Mouse (Mus musculus): ENCODE measurements around the gene Ints7. TPM values are rescaled to one million over a fixed set of nuclear protein-coding genes. Genes with fewer than 3 reads are reported as not detected.

Ints7 gene
- total and polyA plus RNA-seq, 3 experiments: 20.7 to 47.1 (median 25.9) TPM

- TF ChIP-seq GATA1 (IDR thresholded peaks at IDR 0.05; ENCODE audit: borderline replicate concordance, low read length): no peak
- TF ChIP-seq GATA2 (IDR thresholded peaks at IDR 0.05; ENCODE audit: borderline replicate concordance, low read depth, low read length): no peak
- TF ChIP-seq CTCF (IDR thresholded peaks at IDR 0.05; ENCODE audit: low read depth, low read length): no peak
- TF ChIP-seq TAL1 (conservative IDR thresholded peaks at IDR 0.05; ENCODE audit: low read depth, low read length): no peak
- no peak for TF ChIP-seq POLR2AphosphoS5 (IDR thresholded peaks at IDR 0.05; ENCODE audit: insufficient replicate concordance, low read depth, low read length)
- Histone ChIP-seq H3K36me3 (replicated peaks) (peaks cover 93% of the 10 kb centered on the region), H3K4me3 (ENCODE audit: low read depth, low read length) (no peak overlapping the region), H3K27me3 (ENCODE audit: insufficient read depth, low read length) (no peaks in the 10 kb centered on the region), H3K9me3 (replicated peaks) (no peaks in the 10 kb centered on the region), H3K4me1 (ENCODE audit: insufficient read depth, low read depth, low read length) (0 out of 2 replicates have a peak, but pooled peaks cover 3% of the 10 kb centered on the region)
- no peak for DNase-seq (ENCODE audit: low spot score)
- ATAC-seq (ENCODE audit: extremely low read depth, insufficient number of reproducible peaks, low FRiP score, poor library complexity, severe bottlenecking): no peak
These were observed 16.7 kb downstream of the Ints7 start for GRCm38 (mm10) chr1:191592016-191592720.

GRCm38 (mm10) chr1:191596076-191596475 is 20.6 kb downstream of the Ints7 start:
- no peak for ATAC-seq (ENCODE audit: extremely low read depth, insufficient number of reproducible peaks, low FRiP score, poor library complexity, severe bottlenecking)
- H3K4me3 ChIP-seq (ENCODE audit: low read depth, low read length): no peak overlapping the region
- no peaks in the 10 kb centered on the region for H3K9me3 ChIP-seq (replicated peaks)
- no peak for TF ChIP-seq TAL1 (conservative IDR thresholded peaks at IDR 0.05; ENCODE audit: low read depth, low read length)
- no peak for TF ChIP-seq GATA2 (IDR thresholded peaks at IDR 0.05; ENCODE audit: borderline replicate concordance, low read depth, low read length)
- TF ChIP-seq POLR2AphosphoS5 (IDR thresholded peaks at IDR 0.05; ENCODE audit: insufficient replicate concordance, low read depth, low read length): no peak
- TF ChIP-seq GATA1 (IDR thresholded peaks at IDR 0.05; ENCODE audit: borderline replicate concordance, low read length): no peak
- TF ChIP-seq CTCF (IDR thresholded peaks at IDR 0.05; ENCODE audit: low read depth, low read length): no peak
- DNase-seq (ENCODE audit: low spot score): no peak
- H3K36me3 ChIP-seq (replicated peaks): peaks cover 90% of the 10 kb centered on the region
- H3K4me1 ChIP-seq (ENCODE audit: insufficient read depth, low read depth, low read length): peaks cover 5% of the 10 kb centered on the region; the same call in 1 of the 2 replicates
- no peaks in the 10 kb centered on the region for H3K27me3 ChIP-seq (ENCODE audit: insufficient read depth, low read length)

GRCm38 (mm10) chr1:191599210-191599609 is 23.8 kb downstream of the Ints7 start:
- 0 out of 2 replicates have a peak, but pooled peaks have one; percentile 34 for ATAC-seq (ENCODE audit: extremely low read depth, insufficient number of reproducible peaks, low FRiP score, poor library complexity, severe bottlenecking)
- Histone ChIP-seq H3K4me3 (ENCODE audit: low read depth, low read length) (no peak overlapping the region), H3K4me1 (ENCODE audit: insufficient read depth, low read depth, low read length) (peaks cover 3% of the 10 kb centered on the region; the same call in 1 of the 2 replicates), H3K27me3 (ENCODE audit: insufficient read depth, low read length) (no peaks in the 10 kb centered on the region), H3K36me3 (replicated peaks) (peaks cover 82% of the 10 kb centered on the region), H3K9me3 (replicated peaks) (no peaks in the 10 kb centered on the region)
- TF ChIP-seq GATA1 (IDR thresholded peaks at IDR 0.05; ENCODE audit: borderline replicate concordance, low read length): no peak
- TF ChIP-seq POLR2AphosphoS5 (IDR thresholded peaks at IDR 0.05; ENCODE audit: insufficient replicate concordance, low read depth, low read length): no peak
- DNase-seq (ENCODE audit: low spot score): no peak

- Histone ChIP-seq H3K36me3 (replicated peaks) (peaks cover 85% of the 10 kb centered on the region), H3K4me1 (ENCODE audit: insufficient read depth, low read depth, low read length) (peaks cover 3% of the 10 kb centered on the region; the same call in 1 of the 2 replicates), H3K27me3 (ENCODE audit: insufficient read depth, low read length) (no peaks in the 10 kb centered on the region), H3K9me3 (replicated peaks) (no peaks in the 10 kb centered on the region), H3K4me3 (ENCODE audit: low read depth, low read length) (no peak overlapping the region)
- TF ChIP-seq POLR2AphosphoS5 (IDR thresholded peaks at IDR 0.05; ENCODE audit: insufficient replicate concordance, low read depth, low read length): no peak
- TF ChIP-seq GATA1 (IDR thresholded peaks at IDR 0.05; ENCODE audit: borderline replicate concordance, low read length): no peak
- no peak for TF ChIP-seq TAL1 (conservative IDR thresholded peaks at IDR 0.05; ENCODE audit: low read depth, low read length)
- TF ChIP-seq CTCF (IDR thresholded peaks at IDR 0.05; ENCODE audit: low read depth, low read length): no peak
- TF ChIP-seq GATA2 (IDR thresholded peaks at IDR 0.05; ENCODE audit: borderline replicate concordance, low read depth, low read length): no peak
- DNase-seq (ENCODE audit: low spot score) (no peak), ATAC-seq (ENCODE audit: extremely low read depth, insufficient number of reproducible peaks, low FRiP score, poor library complexity, severe bottlenecking) (no peak)
These were observed 29.3 kb downstream of the Ints7 start for GRCm38 (mm10) chr1:191604690-191605089.

GRCm38 (mm10) chr1:191609051-191609450 is 33.6 kb downstream of the Ints7 start:
- Histone ChIP-seq H3K9me3 (replicated peaks) (no peaks in the 10 kb centered on the region), H3K4me1 (ENCODE audit: insufficient read depth, low read depth, low read length) (peaks cover 3% of the 10 kb centered on the region; the same call in 1 of the 2 replicates), H3K4me3 (ENCODE audit: low read depth, low read length) (no peak overlapping the region), H3K27me3 (ENCODE audit: insufficient read depth, low read length) (no peaks in the 10 kb centered on the region), H3K36me3 (replicated peaks) (peaks cover 97% of the 10 kb centered on the region)
- no peak for DNase-seq (ENCODE audit: low spot score)
- no peak for ATAC-seq (ENCODE audit: extremely low read depth, insufficient number of reproducible peaks, low FRiP score, poor library complexity, severe bottlenecking)
- TF ChIP-seq GATA1 (IDR thresholded peaks at IDR 0.05; ENCODE audit: borderline replicate concordance, low read length) (no peak), CTCF (IDR thresholded peaks at IDR 0.05; ENCODE audit: low read depth, low read length) (no peak), GATA2 (IDR thresholded peaks at IDR 0.05; ENCODE audit: borderline replicate concordance, low read depth, low read length) (no peak), POLR2AphosphoS5 (IDR thresholded peaks at IDR 0.05; ENCODE audit: insufficient replicate concordance, low read depth, low read length) (no peak), TAL1 (conservative IDR thresholded peaks at IDR 0.05; ENCODE audit: low read depth, low read length) (no peak)

- Histone ChIP-seq H3K27me3 (ENCODE audit: insufficient read depth, low read length) (no peaks in the 10 kb centered on the region), H3K36me3 (replicated peaks) (peaks cover 98% of the 10 kb centered on the region), H3K4me3 (ENCODE audit: low read depth, low read length) (no peak overlapping the region), H3K9me3 (replicated peaks) (no peaks in the 10 kb centered on the region), H3K4me1 (ENCODE audit: insufficient read depth, low read depth, low read length) (peaks cover 3% of the 10 kb centered on the region; the same call in 1 of the 2 replicates)
- DNase-seq (ENCODE audit: low spot score) (no peak), ATAC-seq (ENCODE audit: extremely low read depth, insufficient number of reproducible peaks, low FRiP score, poor library complexity, severe bottlenecking) (no peak)
- TF ChIP-seq GATA1 (IDR thresholded peaks at IDR 0.05; ENCODE audit: borderline replicate concordance, low read length) (no peak), TAL1 (conservative IDR thresholded peaks at IDR 0.05; ENCODE audit: low read depth, low read length) (no peak), POLR2AphosphoS5 (IDR thresholded peaks at IDR 0.05; ENCODE audit: insufficient replicate concordance, low read depth, low read length) (no peak), CTCF (IDR thresholded peaks at IDR 0.05; ENCODE audit: low read depth, low read length) (no peak), GATA2 (IDR thresholded peaks at IDR 0.05; ENCODE audit: borderline replicate concordance, low read depth, low read length) (no peak)
These were observed 34.1 kb downstream of the Ints7 start for GRCm38 (mm10) chr1:191609578-191609977.

All from G1E (cell line).